Mouse (Mus musculus): ENCODE measurements around the gene Klhdc1.

- peak; percentile 79 for TF ChIP-seq POLR2A (IDR thresholded peaks at IDR 0.05; ENCODE audit: low read depth, low read length)
- TF ChIP-seq CTCF (IDR thresholded peaks at IDR 0.05; ENCODE audit: borderline replicate concordance, insufficient read depth, low read length): no peak
These were observed 55.8 kb downstream of the Klhdc1 start, which contains the start of gene Klhdc2 for GRCm38 (mm10) chr12:69296511-69297410.

Data from embryonic fibroblast, embryonic 13.5 days (primary cell).